Mouse (Mus musculus) ES-Bruce4 (cell line): ENCODE measurements around the gene Ackr2. TPM values are rescaled to one million over a fixed set of nuclear protein-coding genes. Genes with fewer than 3 reads are reported as not detected.

ENCODE experiments used
- H3K27ac ChIP-seq: 2 replicates; pipeline ENCODE4 v1.5.1; 2012; ENCODE audit warnings: low read length, inconsistent platforms; ENCODE audit not compliant: insufficient read depth
- H3K27me3 ChIP-seq: 2 replicates; pipeline ENCODE4 v1.6.1; 2012; ENCODE audit warnings: mild to moderate bottlenecking, low read length, inconsistent platforms; ENCODE audit not compliant: control insufficient read depth, poor library complexity, insufficient read depth, severe bottlenecking
- H3K36me3 ChIP-seq: 2 replicates; pipeline ENCODE4 v1.6.1; 2012; ENCODE audit warnings: inconsistent platforms, mild to moderate bottlenecking, low read length, moderate library complexity; ENCODE audit not compliant: control insufficient read depth, poor library complexity, insufficient read depth, severe bottlenecking
- H3K4me1 ChIP-seq: one replicate; pipeline ENCODE4 v1.8.1; 2011; ENCODE audit warnings: low read length; ENCODE audit not compliant: control insufficient read depth, insufficient read depth
- H3K4me3 ChIP-seq: 2 replicates; pipeline ENCODE4 v1.5.1; 2011; ENCODE audit warnings: low read depth, mild to moderate bottlenecking, low read length
- H3K9ac ChIP-seq: 2 replicates; pipeline ENCODE4 v1.6.1; 2012; ENCODE audit warnings: low read depth, mild to moderate bottlenecking, inconsistent platforms; ENCODE audit not compliant: poor library complexity, severe bottlenecking
- H3K9me3 ChIP-seq: replicated peaks from 2 replicates; pipeline ENCODE4 v1.6.1; 2012; ENCODE audit warnings: mild to moderate bottlenecking, low read length, inconsistent platforms; ENCODE audit not compliant: control insufficient read depth, poor library complexity, insufficient read depth, severe bottlenecking
- CTCF ChIP-seq: IDR thresholded peaks from one replicate; pipeline ENCODE4 v1.8.1; 2011; ENCODE audit warnings: low read depth, low read length
- EP300 ChIP-seq: IDR thresholded peaks from 2 replicates; pipeline ENCODE4 v1.6.1; 2011; ENCODE audit warnings: low read depth, low read length; ENCODE audit not compliant: insufficient read depth
- POLR2A ChIP-seq: IDR thresholded peaks from one replicate; pipeline ENCODE4 v1.8.1; 2011; ENCODE audit warnings: low read length; ENCODE audit not compliant: insufficient read depth
- polyA plus RNA-seq: library from polyadenylated mRNA; stranded (reverse); fragments of >200 nt; gene quantifications from 2 replicates; pipeline ENCODE4 v1.2.4, GENCODE M21; 2011; ENCODE audit warnings: low read depth; ENCODE audit not compliant: missing spikeins, insufficient read depth, insufficient read length

The Ackr2 gene
- polyA plus RNA-seq, 1 experiment: not detected

DNA sequence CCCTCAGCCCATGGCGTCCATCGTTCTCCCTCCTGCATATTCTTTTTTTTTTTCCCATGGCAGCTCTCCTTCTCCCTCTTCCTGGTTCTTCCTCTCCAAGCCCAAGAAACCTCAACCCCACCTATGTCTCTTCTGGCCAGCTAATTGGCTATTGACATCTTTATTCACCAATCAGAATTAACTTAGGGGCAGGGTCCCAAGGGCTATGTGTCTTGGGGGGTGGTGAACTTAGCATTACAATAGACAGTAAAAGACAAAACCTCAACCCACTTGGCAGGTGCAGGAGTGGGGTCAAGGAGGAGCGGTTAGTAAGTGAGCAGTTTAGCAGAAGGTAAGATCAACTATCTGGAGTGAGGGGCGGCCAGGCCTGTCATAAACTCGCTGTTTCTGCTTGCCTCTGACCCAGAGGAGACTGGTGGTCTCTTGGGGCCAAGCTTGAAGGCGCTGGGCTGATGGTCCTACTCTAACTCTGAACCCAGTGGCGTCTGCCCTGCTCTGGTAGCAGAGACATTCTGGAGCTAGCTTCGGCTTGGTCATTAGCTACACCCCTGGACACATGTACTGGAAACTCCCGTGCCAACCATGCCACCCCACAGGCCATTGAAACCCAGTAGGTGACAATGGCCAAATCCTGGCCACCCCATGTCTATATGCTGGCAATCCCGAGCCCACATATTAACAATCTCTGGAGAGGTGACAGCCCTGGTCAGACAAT is 9.4 kb downstream of the Ackr2 start:
- no peaks in the 10 kb centered on the region for H3K27me3 ChIP-seq
- TF ChIP-seq EP300 (no peak), POLR2A (no peak), CTCF (no peak)
- H3K9me3 ChIP-seq: no peaks in the 10 kb centered on the region

DNA sequence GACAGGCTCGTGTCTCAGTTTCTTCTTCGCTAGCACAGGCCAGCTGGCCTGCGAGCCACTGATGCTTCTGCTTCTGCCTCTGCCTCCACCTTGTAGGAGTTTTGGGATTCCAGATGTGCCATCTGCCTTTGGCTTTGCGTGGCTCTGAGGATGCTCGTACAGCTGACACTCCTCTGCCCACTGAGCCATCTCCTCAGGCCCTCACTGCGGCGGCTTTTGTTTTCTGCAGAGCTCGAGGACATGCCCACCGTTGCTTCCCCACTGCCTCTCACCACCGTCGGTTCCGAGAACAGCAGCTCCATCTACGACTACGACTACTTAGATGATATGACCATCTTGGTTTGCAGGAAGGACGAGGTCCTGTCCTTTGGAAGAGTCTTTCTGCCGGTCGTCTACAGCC is 10.2 kb downstream of the Ackr2 start:
- no peak overlapping the region for H3K27ac ChIP-seq

More for the DNA sequence above, 9.4 kb downstream of the Ackr2 start:
- Histone ChIP-seq H3K27ac (no peak overlapping the region), H3K4me3 (no peak overlapping the region), H3K9ac (no peak overlapping the region), H3K36me3 (no peaks in the 10 kb centered on the region), H3K4me1 (peaks cover 3% of the 10 kb centered on the region)

DNA sequence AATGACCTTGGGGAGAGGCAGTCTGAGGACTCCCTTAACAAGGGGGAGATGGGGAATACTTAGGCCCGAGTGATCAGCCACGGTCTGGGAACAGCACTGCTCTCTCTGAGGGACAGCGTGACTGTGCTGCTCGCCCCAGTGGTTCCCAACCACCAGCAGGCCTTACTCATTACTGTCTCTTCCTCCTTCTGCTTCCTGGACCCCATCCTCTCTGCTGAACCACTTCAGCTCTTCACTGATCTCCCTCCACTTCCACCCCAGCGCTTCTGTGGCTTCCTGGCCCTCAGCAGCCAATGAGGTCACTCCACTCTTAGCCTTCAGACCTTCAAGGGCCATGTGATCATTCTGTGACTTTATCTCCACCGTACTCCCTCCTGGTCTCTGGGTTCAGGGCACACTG is 11.5 kb downstream of the Ackr2 start:
- Histone ChIP-seq H3K9me3 (no peaks in the 10 kb centered on the region), H3K4me1 (peaks cover 3% of the 10 kb centered on the region), H3K36me3 (no peaks in the 10 kb centered on the region), H3K9ac (no peak overlapping the region), H3K27ac (no peak overlapping the region), H3K27me3 (no peaks in the 10 kb centered on the region), H3K4me3 (no peak overlapping the region)
- TF ChIP-seq POLR2A (no peak), EP300 (no peak), CTCF (no peak)

More for the DNA sequence above, 10.2 kb downstream of the Ackr2 start:
- no peaks in the 10 kb centered on the region for H3K27me3 ChIP-seq
- H3K4me3 ChIP-seq: no peak overlapping the region
- H3K4me1 ChIP-seq: peaks cover 3% of the 10 kb centered on the region
- no peaks in the 10 kb centered on the region for H3K9me3 ChIP-seq
- TF ChIP-seq EP300 (no peak), POLR2A (no peak), CTCF (no peak)
- no peak overlapping the region for H3K9ac ChIP-seq
- H3K36me3 ChIP-seq: no peaks in the 10 kb centered on the region

DNA sequence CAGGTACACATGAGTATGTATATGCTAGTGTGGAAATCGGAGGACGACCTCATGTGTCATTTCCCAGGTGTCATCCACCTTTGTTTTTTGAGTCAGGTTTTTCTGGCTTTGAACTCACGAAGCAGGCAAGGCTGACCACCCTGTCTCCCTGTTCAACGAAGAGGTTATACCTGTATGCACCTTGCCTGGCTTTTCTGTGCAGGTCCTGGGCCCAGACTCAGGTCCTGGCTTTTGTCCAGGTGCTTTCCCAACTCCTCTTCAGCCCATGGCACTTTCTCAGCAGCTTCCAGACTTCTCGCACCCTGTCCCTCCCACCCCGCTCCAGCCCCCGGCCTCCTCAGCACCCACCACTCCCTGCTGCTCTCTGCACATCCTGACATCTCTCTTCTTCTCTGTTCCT is 13.0 kb downstream of the Ackr2 start:
- no peak for TF ChIP-seq EP300
- TF ChIP-seq POLR2A: no peak
- TF ChIP-seq CTCF: no peak
- Histone ChIP-seq H3K36me3 (no peaks in the 10 kb centered on the region), H3K9ac (no peak overlapping the region), H3K4me3 (no peak overlapping the region), H3K27ac (no peak overlapping the region), H3K27me3 (no peaks in the 10 kb centered on the region), H3K9me3 (no peaks in the 10 kb centered on the region), H3K4me1 (peaks cover 3% of the 10 kb centered on the region)

DNA sequence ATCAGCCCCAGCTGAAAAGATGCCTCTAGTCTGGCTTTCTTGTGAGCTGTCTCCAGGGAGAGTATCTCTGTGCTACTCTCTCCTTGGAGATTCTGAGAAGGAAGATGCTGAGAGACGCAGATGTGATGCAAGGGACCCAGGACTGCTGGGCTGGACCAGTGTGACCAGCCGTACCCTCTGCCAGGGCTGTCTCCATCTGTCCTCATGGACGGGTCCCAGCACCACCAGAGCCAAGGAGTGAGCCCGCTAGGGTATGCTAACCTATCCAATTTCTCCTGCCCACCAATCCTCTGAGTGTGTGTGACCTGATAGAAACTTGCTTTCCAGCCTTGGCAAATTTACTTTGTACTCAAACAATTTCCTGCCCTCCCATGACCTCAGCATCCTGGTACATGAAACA is 14.6 kb downstream of the Ackr2 start:
- Histone ChIP-seq H3K36me3 (no peaks in the 10 kb centered on the region), H3K4me1 (no peaks in the 10 kb centered on the region), H3K27me3 (no peaks in the 10 kb centered on the region), H3K9me3 (no peaks in the 10 kb centered on the region), H3K9ac (no peak overlapping the region), H3K27ac (no peak overlapping the region), H3K4me3 (no peak overlapping the region)
- TF ChIP-seq CTCF (no peak), POLR2A (no peak), EP300 (no peak)

DNA sequence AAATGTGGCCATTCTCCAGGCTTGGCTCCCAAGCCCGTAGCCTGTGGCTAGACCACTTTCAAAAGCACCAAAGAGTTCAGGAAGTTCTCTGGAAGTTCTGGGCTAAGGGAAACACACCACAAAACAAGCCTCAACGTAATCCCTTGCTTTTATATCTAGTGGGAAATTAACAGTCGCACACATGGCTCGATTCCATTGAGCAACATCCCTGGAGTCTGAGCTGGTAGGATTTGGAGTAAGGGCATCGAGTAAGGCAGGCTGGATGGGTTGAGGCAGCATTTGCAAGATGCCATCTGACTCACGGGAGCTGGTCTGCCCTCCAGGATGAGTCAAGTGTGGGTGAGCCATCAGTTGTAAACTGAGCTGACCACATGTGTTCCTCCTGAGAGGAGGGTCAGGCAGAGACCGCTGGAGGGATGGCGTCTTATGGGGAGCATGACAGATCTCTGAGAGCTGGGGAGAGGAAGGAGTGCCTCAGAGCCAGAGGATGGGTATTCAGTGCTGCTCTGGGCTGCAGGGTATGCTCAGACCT is 16.1 kb downstream of the Ackr2 start:
- H3K27me3 ChIP-seq: no peaks in the 10 kb centered on the region
- H3K9ac ChIP-seq: no peak overlapping the region
- H3K36me3 ChIP-seq: no peaks in the 10 kb centered on the region
- TF ChIP-seq POLR2A: no peak
- no peak for TF ChIP-seq CTCF
- no peak for TF ChIP-seq EP300
- no peaks in the 10 kb centered on the region for H3K9me3 ChIP-seq
- H3K27ac ChIP-seq: no peak overlapping the region
- H3K4me1 ChIP-seq: peaks cover 2% of the 10 kb centered on the region
- H3K4me3 ChIP-seq: no peak overlapping the region
